In genomic region chr8:54509221-54509721, GRCm38 (mm10) we compare ENCODE assay signal across 8 mouse cellular contexts. TPM values are rescaled to one million over a fixed set of nuclear protein-coding genes. Genes with fewer than 3 reads are reported as not detected.
DNase-seq lines count a peak whose midpoint lies in the region; ATAC-seq lines count a peak whose summit lies in the region.

No protein-coding gene starts in this region.

- peak overlapping the region; percentile 49; the same call in 1 of the 2 replicates for H3K9ac ChIP-seq in forebrain, embryonic 12.5 days
- no peak overlapping the region for H3K9ac ChIP-seq in limb, embryonic 11.5 days (ENCODE audit: low read length)
- H3K9ac ChIP-seq in neural tube, embryonic 13.5 days, result peak overlapping the region; percentile 68

- H3K27me3 ChIP-seq in forebrain, embryonic 12.5 days, result no peaks in the 10 kb centered on the region
- H3K27me3 ChIP-seq in limb, embryonic 11.5 days (ENCODE audit: control insufficient read depth, insufficient read depth, low read length), result no peaks in the 10 kb centered on the region
- no peaks in the 10 kb centered on the region for H3K27me3 ChIP-seq in neural tube, embryonic 13.5 days

- peak overlapping the region; percentile 46 for H3K4me3 ChIP-seq in forebrain, embryonic 12.5 days (replicated peaks)
- H3K4me3 ChIP-seq in limb, embryonic 11.5 days (ENCODE audit: low read depth, low read length), result 0 out of 2 replicates have a peak overlapping the region, but pooled peaks have one; percentile 12
- H3K4me3 ChIP-seq in neural tube, embryonic 13.5 days, result peak overlapping the region; percentile 40

- peak overlapping the region; percentile 73 for H3K4me2 ChIP-seq in forebrain, embryonic 12.5 days
- peak overlapping the region; percentile 40 for H3K4me2 ChIP-seq in limb, embryonic 11.5 days (ENCODE audit: low read depth, severe bottlenecking)
- peak overlapping the region; percentile 58 for H3K4me2 ChIP-seq in neural tube, embryonic 13.5 days

- H3K27ac ChIP-seq in forebrain, embryonic 12.5 days, result no peak overlapping the region
- no peak overlapping the region for H3K27ac ChIP-seq in limb, embryonic 11.5 days (replicated peaks; ENCODE audit: low read depth, low read length)
- H3K27ac ChIP-seq in neural tube, embryonic 13.5 days (replicated peaks), result peak overlapping the region; percentile 30

- WGBS in forebrain, embryonic 12.5 days, result 4% methylated on average over 10 of the region's 10 CpGs
- 5% methylated on average over 10 of the region's 10 CpGs for WGBS in limb, embryonic 11.5 days
- WGBS in neural tube, embryonic 13.5 days, result 5% methylated on average over 10 of the region's 10 CpGs

- ATAC-seq in forebrain, embryonic 12.5 days (ENCODE audit: low FRiP score), result peak; percentile 79
- peak; percentile 57; the same call in 1 of the 2 replicates for ATAC-seq in limb, embryonic 11.5 days (ENCODE audit: insufficient number of reproducible peaks, low FRiP score, low TSS enrichment, low read depth)
- ATAC-seq in neural tube, embryonic 13.5 days (ENCODE audit: low read depth), result peak; percentile 90
- no peak for ATAC-seq in monocyte, adult 5-6 weeks (replicated peaks; ENCODE audit: insufficient number of reproducible peaks, low FRiP score, low TSS enrichment, poor library complexity, severe bottlenecking)

- no peaks in the 10 kb centered on the region for H3K9me3 ChIP-seq in forebrain, embryonic 12.5 days
- no peaks in the 10 kb centered on the region for H3K9me3 ChIP-seq in limb, embryonic 11.5 days (ENCODE audit: control insufficient read depth, low read length)
- H3K9me3 ChIP-seq in neural tube, embryonic 13.5 days, result no peaks in the 10 kb centered on the region

- no peaks in the 10 kb centered on the region for H3K36me3 ChIP-seq in forebrain, embryonic 12.5 days (replicated peaks)
- H3K36me3 ChIP-seq in limb, embryonic 11.5 days (ENCODE audit: control insufficient read depth, insufficient read depth, low read length), result no peaks in the 10 kb centered on the region
- H3K36me3 ChIP-seq in neural tube, embryonic 13.5 days, result no peaks in the 10 kb centered on the region

- H3K4me1 ChIP-seq in forebrain, embryonic 12.5 days, result peaks cover 8% of the 10 kb centered on the region
- H3K4me1 ChIP-seq in limb, embryonic 11.5 days (ENCODE audit: control insufficient read depth, insufficient read depth, low read length), result no peaks in the 10 kb centered on the region
- H3K4me1 ChIP-seq in neural tube, embryonic 13.5 days (replicated peaks), result 0 out of 2 replicates have a peak, but pooled peaks cover 5% of the 10 kb centered on the region

- DNase-seq in testis, postnatal 10 days (ENCODE audit: low spot score), result peak; percentile 46
- DNase-seq in testis, postnatal 14 days (ENCODE audit: low spot score), result no peak
- DNase-seq in kidney, adult 18-20 months, result peak; percentile 26
- peak; percentile 37 for DNase-seq in limb, embryonic 11.5 days (ENCODE audit: low spot score)
- no peak for DNase-seq in thymus, postnatal 10 days (ENCODE audit: low spot score in 2 of 2)

RNA-seq across cellular contexts. Expression of gene Asb5, which starts 20.1 kb away (rescaled TPM):
- polyA plus RNA-seq in forebrain, embryonic 12.5 days (2016; fragmentation: Nextera tagmentation; extraction: Ambion mirVana), result 6.3 and 7.6 TPM in 2 replicates
- 7.3 and 7.5 TPM in 2 replicates for polyA plus RNA-seq in limb, embryonic 11.5 days (2014; fragmentation: Nextera tagmentation; extraction: Ambion mirVana)
- polyA plus RNA-seq in neural tube, embryonic 13.5 days (2015; fragmentation: Nextera tagmentation; extraction: Ambion mirVana), result 4.3 and 5.2 TPM in 2 replicates
- 0.29 TPM in 1 of 3 replicates, not detected in the others for total RNA-seq in monocyte, adult 5-6 weeks (2017)

RNA-seq across cellular contexts. Expression of gene Spcs3, which starts 20.5 kb away (rescaled TPM):
- polyA plus RNA-seq in forebrain, embryonic 12.5 days (2016; fragmentation: Nextera tagmentation; extraction: Ambion mirVana), result 85.9 and 88.2 TPM in 2 replicates
- polyA plus RNA-seq in limb, embryonic 11.5 days (2014; fragmentation: Nextera tagmentation; extraction: Ambion mirVana), result 87.5 and 87.7 TPM in 2 replicates
- 48.6 and 59.3 TPM in 2 replicates for polyA plus RNA-seq in neural tube, embryonic 13.5 days (2015; fragmentation: Nextera tagmentation; extraction: Ambion mirVana)
- 73.3 to 97.7 TPM (median 84.5 TPM) in 3 replicates for total RNA-seq in monocyte, adult 5-6 weeks (2017)

Comparison
In these comparisons a context has a peak if more than half of its experiments do, and no peak if none do; other contexts are left out.
1. DNase-seq: peak in testis, postnatal 10 days (single experiment), kidney, adult 18-20 months (single experiment) and limb, embryonic 11.5 days (single experiment); none in testis, postnatal 14 days (single experiment) and thymus, postnatal 10 days (0 of 2).
2. Peak in every context shown above with its lines, with median percentiles within 50 percentile points of each other: H3K4me2 ChIP-seq and H3K4me3 ChIP-seq.